Mouse (Mus musculus) v-Abl transformed pro-B cells (cell line): Measurements from ENCODE around the gene Mup13.
"Not testable (repeated sequence)": the region's sequence is repeated elsewhere in the genome, so short reads cannot be mapped to it uniquely, and the experiment has no call there.

Experiments used
- in situ Hi-C, 2 experiments: fragments of 400-800 bp; cut with MboI; formaldehyde crosslinking; loops; one replicate each; pipeline ENCODE4 v1.15.1; 2025; ENCODE audit not compliant: unreplicated experiment in 2 of 2

Mup13 gene

GRCm38 (mm10) chr4:61228186-61228585 is at the start of gene Mup13:
Mup13 (minus strand) TSS chr4:61228286.
- in situ Hi-C loops = not testable (repeated sequence)
